Mouse (Mus musculus) lung, postnatal 0 days (tissue): ENCODE results near the gene Magel2.

ENCODE experiments used
- CTCF ChIP-seq: IDR thresholded peaks from 2 replicates; pipeline ENCODE4 v1.5.1; 2016; ENCODE audit warnings: antibody characterized with exemption, mild to moderate bottlenecking
- EP300 ChIP-seq: IDR thresholded peaks from 2 replicates; pipeline ENCODE4 v1.6.1; 2016; ENCODE audit warnings: antibody characterized with exemption, mild to moderate bottlenecking, control low read depth

GRCm38 (mm10) chr7:62348804-62349190, 28.0 kb upstream of the Magel2 start:
- no peak for TF ChIP-seq CTCF
- no peak for TF ChIP-seq EP300
